Mouse (Mus musculus): ENCODE measurements at regions not wholly inside any gene's neighbourhood (a gene's known extent, or its start where the extent isn't known, plus 50 kb on each side); places are given as distances from the start of the nearest gene placed in this dataset.

DNA sequence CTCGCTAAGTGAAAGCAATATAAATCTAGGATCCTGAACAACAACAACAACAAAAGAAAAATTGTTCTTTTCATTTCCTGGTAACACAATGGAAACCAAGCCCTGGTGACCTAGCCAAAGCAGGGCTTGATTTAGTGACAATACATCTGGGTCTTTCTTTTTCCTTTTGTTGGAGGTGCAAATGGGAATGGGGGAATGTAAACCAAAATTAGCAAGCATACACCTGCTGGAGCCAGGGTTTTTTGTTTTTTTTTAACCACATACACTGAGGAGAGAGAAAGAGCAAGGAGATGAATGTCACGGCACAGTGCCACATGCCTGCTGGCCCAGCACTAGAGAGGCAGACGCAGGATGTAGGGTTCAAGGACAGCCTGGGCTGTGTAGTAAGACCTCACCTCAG lies 275.6 kb upstream of the Castor2 start:
- no peak for ATAC-seq (replicated peaks; ENCODE audit: low read depth, poor library complexity, severe bottlenecking)

DNA sequence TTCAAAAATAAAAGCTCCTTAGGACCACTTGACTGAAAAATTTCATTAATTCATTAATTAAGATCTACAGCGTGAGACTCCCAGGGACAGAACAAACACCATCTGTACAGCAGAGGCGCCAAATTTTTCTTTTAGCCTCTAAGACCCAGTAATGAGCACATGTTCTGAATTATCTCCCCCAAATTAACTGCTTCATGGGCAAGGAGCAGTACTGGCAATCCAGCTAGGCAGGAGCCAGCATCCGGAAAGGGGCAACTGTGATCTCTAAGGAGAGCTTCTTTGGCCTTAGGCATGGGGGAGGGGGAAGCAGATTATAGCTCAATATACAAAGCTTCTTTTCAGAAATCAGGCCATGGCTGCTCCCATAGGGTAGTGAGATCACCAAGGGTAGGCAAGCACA lies 278.2 kb upstream of the Castor2 start:
- ATAC-seq (replicated peaks; ENCODE audit: low read depth, poor library complexity, severe bottlenecking) = no peak

DNA sequence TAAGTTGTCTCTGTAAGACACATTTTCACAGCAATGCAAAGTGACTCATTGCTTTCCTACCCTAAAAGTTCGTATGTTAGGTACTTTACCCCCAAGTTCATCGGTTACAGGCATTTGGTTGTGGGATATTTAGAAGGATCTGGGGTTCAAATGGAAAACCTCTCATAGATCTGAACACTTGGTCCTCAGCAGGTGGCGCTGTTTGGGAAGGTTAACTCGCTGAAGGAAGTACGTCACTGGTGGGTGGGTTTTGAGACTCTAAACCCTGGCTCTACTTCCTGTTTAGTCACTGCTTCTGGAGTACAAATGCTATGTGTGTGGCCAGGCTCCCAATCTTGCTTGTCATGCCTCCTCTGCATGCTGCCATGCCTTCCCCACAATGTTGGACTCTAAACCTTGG lies 284.0 kb upstream of the Castor2 start:
- no peak for ATAC-seq (replicated peaks; ENCODE audit: low read depth, poor library complexity, severe bottlenecking)

DNA sequence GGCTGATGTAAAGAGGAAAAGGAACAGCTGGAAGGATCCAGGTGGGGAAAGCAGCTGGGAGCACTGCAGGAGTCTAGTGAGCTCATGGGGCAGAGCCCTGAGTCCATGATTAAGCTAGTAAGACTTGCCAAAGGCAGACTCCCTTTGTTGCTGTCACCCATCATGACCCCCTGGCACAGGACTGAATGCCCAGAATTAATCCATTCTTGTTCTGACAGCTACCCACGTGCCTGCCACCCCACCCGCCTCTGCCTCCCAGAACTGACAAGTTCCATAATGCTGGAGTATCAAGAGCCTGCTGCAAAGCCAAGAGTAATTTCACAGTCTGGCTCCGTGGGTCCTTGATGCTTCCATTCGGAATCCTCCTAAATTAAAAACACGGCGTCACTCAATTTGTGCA lies 285.1 kb upstream of the Castor2 start:
- ATAC-seq (replicated peaks; ENCODE audit: low read depth, poor library complexity, severe bottlenecking) = no peak

DNA sequence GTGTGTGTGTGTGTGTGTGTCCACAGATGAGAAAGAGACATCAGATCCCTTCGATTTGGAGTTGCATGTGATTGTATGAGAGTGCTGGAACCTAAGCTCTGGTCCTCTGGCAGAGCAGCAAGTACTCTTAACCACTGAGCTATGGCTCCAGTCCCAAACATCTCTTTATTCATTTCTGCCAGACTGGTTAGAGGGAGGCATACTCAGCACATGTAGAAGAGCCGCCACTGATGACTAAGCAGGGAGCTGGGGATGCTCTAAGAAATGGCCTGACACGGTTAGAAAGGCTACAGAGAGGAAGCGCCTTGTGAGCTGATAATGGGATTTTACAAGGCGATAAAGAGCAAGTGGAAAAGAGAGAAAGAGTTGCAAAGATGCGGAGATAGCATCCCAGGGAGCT lies 287.3 kb upstream of the Castor2 start:
- ATAC-seq (replicated peaks; ENCODE audit: low read depth, poor library complexity, severe bottlenecking) = no peak

DNA sequence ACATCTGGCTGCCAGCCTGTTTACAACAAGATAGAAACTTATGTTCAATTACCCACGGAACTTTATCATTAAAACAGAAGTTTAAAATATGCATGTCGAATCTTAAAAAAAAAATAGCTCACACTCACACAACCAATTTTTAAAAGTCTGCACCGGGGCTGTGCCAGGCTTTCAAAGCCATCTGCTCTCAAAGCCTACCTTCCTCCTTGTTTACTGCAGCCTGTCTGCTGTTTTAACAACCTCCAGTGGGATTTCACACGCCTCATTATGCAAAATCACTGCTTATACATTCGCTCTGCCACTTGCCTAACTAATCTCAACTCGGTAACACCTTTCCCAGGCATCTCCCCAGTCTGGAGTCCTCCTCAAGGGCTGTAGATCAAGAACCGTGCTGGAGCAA lies 292.6 kb upstream of the Castor2 start:
- ATAC-seq (replicated peaks; ENCODE audit: low read depth, poor library complexity, severe bottlenecking) = no peak

DNA sequence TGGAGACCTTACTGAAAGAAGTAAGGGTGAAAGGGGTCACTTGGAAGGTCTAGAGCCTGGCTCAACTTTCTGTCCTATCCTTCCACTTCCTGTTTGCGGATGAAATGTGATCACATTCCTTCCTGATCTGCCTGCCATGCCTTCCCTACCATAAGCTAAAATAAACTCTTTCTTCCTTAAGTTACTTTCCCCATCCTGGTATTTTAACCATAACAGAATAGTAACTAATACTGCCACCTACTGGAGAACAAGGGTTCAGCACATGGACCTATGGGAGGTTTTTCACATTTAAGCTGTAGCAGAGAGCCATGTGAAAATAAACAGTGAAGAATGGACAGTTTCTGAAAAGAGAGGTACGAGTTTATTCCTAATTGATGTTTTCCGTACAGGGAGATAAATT lies 297.5 kb upstream of the Castor2 start:
- ATAC-seq (replicated peaks; ENCODE audit: low read depth, poor library complexity, severe bottlenecking) = peak; percentile 68

DNA sequence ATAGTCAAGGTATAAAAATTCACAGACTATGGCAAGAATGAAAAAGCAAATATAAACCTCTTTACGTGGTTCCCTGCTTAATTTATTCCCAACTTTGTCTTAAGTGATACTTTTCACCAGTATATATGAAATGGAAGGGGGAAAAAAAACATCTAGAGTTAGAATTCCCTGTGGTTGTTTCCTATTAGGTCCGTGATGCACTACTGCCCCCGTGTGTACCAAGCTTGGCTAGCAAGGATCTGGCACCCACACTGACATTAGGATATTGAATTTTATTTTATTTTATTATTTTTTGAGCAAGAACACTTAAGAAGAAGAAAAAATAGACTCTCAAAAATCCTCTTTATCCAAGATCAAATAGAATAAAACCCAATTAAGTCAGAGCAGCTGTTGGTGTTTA lies 303.9 kb upstream of the Castor2 start:
- no peak for ATAC-seq (replicated peaks; ENCODE audit: low read depth, poor library complexity, severe bottlenecking)

DNA sequence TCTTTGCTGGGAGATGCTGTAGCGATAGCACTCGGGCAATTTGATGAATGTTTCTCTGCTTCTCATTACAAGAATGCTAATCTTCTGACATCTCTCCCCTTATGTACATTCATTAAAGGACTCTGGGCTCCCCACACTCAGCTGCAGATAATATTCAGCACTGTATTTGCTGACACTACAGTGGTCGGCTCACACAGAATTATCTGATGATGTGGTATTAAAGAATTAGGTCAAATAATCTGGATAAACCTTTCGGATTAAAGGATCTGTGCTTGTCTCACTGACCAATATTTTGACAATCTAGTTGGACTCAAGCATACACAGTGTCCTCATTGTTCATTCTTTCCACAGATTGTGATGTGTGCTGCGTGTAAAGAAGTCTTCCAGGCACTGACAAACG lies 308.8 kb upstream of the Castor2 start:
- ATAC-seq (replicated peaks; ENCODE audit: low read depth, poor library complexity, severe bottlenecking) = no peak

DNA sequence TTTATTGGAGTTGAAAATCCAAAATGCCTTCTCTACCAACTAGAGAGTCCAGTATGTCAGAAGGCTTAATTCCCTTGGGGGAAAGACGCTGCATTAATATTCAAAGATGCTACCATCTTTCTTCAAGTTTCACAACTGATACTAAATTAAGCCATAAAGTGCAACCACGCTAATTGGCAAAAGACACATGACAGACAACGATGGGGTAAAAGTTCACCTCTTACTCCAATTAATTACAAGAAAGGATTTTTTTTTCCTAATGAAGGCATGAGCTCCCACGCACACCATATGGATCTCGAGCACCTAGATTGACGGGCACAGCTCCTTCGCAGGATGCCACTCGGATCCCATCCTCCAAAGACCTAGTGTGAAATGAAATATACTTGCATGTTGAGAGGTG lies 311.5 kb upstream of the Castor2 start:
- no peak for ATAC-seq (replicated peaks; ENCODE audit: low read depth, poor library complexity, severe bottlenecking)

DNA sequence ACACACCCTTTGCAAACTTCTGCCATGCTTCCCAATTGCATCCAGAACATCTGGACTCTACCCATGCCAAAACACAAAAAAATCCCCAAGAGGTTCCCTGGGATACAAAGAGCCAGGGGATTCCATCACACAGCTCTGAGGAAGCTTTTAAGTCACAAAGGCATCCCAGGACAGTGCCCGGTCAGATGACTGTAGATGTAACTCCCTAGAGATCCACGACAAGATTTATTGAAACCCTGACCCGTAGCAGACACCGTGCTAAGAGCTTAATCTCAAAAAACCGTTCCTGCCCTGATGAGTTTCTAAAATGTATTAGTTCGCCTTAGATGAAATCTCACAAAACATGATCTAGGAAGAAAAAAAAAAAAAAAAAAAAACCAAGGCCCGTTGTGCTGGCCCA lies 312.0 kb upstream of the Castor2 start:
- no peak for ATAC-seq (replicated peaks; ENCODE audit: low read depth, poor library complexity, severe bottlenecking)

DNA sequence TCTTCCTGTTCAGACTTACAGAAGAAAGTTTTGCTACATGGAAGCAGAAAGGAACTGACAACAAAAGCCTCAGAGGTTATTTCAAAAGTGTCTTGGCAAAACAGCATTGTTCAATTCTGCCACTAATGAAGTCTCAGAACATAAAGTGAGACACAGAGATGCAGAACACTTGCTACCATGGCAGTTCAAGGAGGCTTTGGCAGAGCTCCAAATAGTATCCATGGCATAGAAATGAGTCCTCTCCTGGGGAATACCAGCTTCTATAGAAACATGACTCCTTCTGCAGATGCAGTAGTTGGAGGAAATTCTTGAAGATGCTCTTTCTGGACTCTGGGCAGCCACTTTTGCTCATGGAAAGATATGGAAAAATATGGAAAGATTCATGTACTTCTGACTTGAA lies 322.9 kb upstream of the Castor2 start:
- ATAC-seq (replicated peaks; ENCODE audit: low read depth, poor library complexity, severe bottlenecking) = no peak

DNA sequence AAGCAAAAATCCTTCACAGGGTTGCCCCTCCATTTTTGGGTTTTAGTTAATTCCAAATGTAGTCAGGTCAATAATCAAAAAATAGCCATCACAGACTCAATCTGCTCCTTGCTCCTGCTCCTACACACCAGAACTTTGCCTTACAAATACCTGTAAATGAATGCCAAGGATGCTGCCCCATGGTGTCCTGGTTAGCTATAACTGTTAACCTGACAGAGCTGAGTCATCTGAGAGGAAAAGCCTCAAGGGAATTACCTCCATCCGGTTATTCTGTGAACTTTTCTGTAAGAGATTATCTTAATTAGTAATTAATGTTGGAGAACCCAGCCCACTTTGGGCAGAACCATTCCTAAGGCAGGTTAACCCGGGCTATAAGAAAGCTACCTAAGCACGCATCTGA lies 325.4 kb upstream of the Castor2 start:
- no peak for ATAC-seq (replicated peaks; ENCODE audit: low read depth, poor library complexity, severe bottlenecking)

DNA sequence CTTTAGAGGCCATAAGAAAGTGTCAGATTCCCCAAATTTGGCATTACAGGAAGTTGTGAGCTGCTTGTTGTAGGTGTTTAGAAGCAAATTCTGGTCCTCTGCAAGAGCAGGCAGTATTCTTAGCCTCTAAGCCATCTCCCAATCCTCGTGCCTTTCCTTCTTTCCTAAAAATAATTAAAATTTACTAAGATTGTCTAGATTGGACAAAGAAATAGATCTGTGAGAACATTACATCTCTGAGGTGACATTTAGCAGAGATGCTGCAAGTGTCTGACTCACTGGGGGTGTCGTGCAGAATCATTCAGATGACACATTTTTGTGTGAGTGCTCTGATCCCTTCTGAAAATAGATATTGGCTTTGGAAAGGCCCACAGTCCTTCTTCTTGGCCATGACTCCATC lies 330.7 kb upstream of the Castor2 start:
- ATAC-seq (replicated peaks; ENCODE audit: low read depth, poor library complexity, severe bottlenecking) = no peak

DNA sequence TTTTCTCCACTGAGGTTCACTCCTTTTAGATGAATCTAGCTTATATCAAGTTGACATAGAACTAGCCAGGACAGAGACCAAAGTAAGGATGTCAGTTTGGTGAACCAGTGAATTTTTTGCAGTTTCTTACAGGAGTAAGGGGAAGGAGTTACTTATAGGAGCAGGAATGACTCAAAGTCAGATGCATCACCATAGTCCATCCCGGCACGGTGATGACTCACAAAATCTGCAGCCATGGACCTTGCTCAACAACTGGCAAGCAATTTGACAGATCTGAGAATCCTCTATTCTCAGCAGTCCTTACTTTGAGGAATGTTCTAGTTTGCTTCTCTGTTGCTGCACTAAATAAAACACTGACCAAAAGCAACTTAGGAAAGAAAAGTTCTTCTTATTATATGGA lies 341.7 kb upstream of the Castor2 start:
- ATAC-seq (replicated peaks; ENCODE audit: low read depth, poor library complexity, severe bottlenecking) = no peak

DNA sequence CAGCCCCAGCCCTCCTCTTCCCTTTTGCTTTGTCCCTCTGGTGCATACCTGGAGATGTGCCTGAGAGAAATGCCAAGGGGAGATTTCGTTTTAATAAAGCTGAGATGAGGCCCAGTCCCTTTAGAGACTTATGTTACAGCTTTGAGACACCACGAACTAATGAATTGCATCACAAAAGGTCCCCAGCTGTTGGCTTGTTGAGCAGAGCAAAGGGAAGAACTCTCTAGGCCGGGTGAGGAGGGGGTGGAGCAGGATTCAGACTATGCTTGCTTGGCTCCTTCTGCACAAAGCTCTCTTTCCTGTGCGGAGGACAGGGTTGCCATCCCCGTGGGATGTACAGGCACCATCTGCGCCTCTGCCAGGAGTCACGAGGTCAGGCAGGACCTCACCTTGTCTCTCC lies 345.3 kb upstream of the Castor2 start:
- no peak for ATAC-seq (replicated peaks; ENCODE audit: low read depth, poor library complexity, severe bottlenecking)

DNA sequence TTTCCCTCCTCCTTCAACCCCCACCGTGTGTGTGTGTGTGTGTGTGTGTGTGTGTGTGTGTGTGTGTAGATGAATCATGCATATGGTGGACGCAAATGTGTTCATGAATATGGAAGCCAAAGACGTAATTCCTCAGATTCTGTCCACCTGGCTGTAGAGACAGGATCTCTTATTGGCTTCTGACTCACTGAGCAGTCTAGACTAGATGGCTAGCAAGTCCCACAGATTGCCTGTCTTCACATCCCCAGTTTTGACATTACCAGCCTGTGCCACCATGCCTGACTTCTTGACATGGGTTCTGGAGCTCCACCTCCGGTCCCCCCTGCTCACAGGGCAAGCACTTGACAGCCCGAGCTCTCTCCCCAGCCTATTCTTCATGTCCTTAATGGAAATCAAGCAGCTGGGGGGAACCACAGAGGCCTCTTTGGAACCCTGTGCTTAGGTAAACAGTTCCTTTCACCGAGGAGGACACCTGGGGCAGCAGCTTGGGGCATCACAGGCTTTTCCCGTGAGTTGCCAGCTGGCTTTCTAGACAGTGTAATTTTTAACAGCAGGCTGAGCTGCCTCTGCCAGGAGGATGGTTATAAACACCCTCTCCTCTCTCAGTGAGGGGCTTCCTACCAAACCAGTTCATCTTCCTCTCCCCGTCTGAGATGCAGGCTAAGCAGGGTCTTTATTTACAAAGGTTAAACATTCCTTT lies 345.9 kb upstream of the Castor2 start:
- ATAC-seq (replicated peaks; ENCODE audit: low read depth, poor library complexity, severe bottlenecking) = no peak

DNA sequence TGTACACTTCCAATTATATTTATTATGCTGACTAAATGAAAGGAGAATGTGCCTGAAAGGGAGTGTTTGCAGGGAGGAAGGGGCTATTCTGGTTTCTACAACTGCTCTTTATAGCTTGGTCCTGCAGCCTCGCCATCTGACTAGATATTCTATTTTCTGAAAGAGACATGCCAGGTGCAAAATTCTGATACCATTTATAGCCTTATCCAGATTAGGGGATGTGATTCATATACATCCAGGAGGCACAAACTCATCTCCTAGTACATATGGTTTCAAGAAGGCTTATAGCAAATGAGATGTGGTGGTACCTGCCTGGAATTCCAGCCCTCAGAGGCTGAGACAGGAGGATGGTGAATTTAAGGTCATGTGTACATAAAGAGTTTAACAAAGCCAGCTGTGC lies 352.6 kb upstream of the Castor2 start:
- no peak for ATAC-seq (replicated peaks; ENCODE audit: low read depth, poor library complexity, severe bottlenecking)

DNA sequence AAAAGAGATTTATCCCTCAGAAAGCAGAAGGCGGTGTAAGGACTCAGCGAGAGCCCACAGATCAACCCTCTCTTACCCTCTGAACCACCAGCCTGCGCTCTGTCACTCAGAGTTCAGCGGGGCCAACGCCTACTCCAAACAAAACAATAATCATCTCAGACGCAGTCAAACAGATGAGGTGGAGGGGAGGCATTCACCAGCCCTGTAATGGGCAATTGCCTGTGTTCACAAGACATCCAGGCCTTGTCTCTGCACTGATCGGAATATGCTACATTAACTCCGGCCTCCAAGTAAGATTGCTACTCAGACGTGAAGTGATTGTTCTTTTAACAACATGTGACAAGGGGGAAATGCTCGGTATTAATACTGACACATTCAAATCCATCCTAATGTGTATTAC lies 353.1 kb upstream of the Castor2 start:
- ATAC-seq (replicated peaks; ENCODE audit: low read depth, poor library complexity, severe bottlenecking) = no peak

DNA sequence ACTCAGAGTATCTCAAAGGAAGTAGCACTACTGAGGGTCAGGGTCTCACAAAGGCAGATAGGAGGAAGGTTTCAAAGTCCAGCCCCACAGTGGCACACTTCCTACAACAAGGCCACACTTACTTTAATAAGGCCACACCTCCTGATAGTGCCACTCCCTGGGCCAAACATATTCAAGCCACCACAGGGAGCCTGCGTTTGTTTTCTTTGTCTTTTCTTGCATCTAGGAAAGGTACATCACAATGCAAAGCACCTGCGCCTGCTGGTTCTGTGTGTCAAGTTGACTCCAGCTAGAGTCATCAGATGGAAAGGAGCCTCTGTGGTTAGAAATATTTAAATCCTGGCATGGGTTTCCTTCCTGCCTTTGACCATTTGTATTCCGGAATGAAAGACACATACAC lies 355.4 kb upstream of the Castor2 start:
- no peak for ATAC-seq (replicated peaks; ENCODE audit: low read depth, poor library complexity, severe bottlenecking)

DNA sequence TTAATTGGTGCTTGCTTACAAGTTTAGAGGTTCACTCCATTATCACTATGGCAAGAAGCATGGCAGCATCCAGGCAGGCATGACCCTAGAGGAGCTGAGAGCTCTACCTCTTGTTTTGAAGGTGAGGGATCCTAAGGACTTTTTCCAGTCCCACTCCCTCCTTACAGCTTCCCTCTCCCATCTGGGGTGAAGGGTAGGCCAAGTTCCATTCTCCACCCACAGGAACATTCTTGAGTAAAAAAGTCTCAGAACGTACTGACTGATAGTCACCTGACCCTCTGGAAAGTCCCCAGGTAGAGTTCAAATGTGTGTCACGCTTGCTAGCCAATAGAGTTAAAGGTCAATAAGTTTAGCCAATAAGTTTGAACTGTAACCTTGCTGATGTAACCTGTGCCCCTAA lies 355.9 kb upstream of the Castor2 start:
- no peak for ATAC-seq (replicated peaks; ENCODE audit: low read depth, poor library complexity, severe bottlenecking)

DNA sequence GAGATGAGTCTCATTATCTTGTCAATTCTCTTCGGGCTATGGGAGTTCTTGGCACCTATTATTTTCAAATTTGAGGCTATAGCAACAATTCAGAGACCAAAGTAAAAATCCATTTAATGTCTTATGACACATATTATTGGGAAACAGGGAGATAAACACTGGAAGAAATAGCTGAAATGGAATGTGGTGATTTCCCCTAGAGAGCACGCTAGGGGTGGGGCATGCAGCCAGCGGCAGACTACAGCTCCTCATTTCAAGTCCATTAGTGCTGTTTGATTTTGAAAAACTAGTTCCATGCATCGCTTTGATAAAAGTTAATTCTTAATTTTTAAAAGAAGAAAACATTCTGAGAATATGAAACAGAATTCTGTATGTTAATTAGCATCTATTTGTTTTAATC lies 367.6 kb upstream of the Castor2 start:
- ATAC-seq (replicated peaks; ENCODE audit: low read depth, poor library complexity, severe bottlenecking) = no peak
